Mouse (Mus musculus) neutrophil, adult 5-6 weeks (primary cell): ENCODE results near the gene Ggcx. TPM values are rescaled to one million over a fixed set of nuclear protein-coding genes. Genes with fewer than 3 reads are reported as not detected.
"Not testable (repeated sequence)": the region's sequence is repeated elsewhere in the genome, so short reads cannot be mapped to it uniquely, and the experiment has no call there.

ENCODE experiments used
- ATAC-seq: fragments of 151-379, 151-347 bp; 2 replicates; pipeline ENCODE4 v1.8.0; 2017; ENCODE audit warnings: mild to moderate bottlenecking, moderate TSS enrichment; ENCODE audit not compliant: insufficient number of reproducible peaks, poor library complexity, low FRiP score, severe bottlenecking; ENCODE audit errors: extremely low read depth
- total RNA-seq: library from RNA; stranded (forward); fragments of 200-1000 nt; gene quantifications from 2 replicates; pipeline ENCODE4 v1.2.3, GENCODE M21; 2017

The Ggcx gene
- total RNA-seq, 1 experiment from 2014 or later, result 10.5 TPM

- no peak for ATAC-seq
Measured at GRCm38 (mm10) chr6:72452329-72452728, 38.2 kb downstream of the Ggcx start.

GRCm38 (mm10) chr6:72453578-72453977 is 39.5 kb downstream of the Ggcx start:
- ATAC-seq, result no peak

- ATAC-seq, result no peak
Measured at GRCm38 (mm10) chr6:72454072-72454746, 40.1 kb downstream of the Ggcx start.

GRCm38 (mm10) chr6:72454833-72455373 is 40.8 kb downstream of the Ggcx start:
- ATAC-seq, result no peak

GRCm38 (mm10) chr6:72456567-72456966 is 42.5 kb downstream of the Ggcx start:
- no peak for ATAC-seq

GRCm38 (mm10) chr6:72458418-72458817 is 44.3 kb downstream of the Ggcx start:
- no peak for ATAC-seq

- no peak for ATAC-seq
Measured at GRCm38 (mm10) chr6:72458921-72459320, 44.8 kb downstream of the Ggcx start.

- no peak for ATAC-seq
Measured at GRCm38 (mm10) chr6:72460036-72460801, 46.1 kb downstream of the Ggcx start.

GRCm38 (mm10) chr6:72462550-72463257 is 48.6 kb downstream of the Ggcx start:
- ATAC-seq, result not testable (repeated sequence)

GRCm38 (mm10) chr6:72465361-72466157 is 51.5 kb downstream of the Ggcx start:
- no peak for ATAC-seq

GRCm38 (mm10) chr6:72466171-72466570 is 52.1 kb downstream of the Ggcx start:
- ATAC-seq, result no peak

GRCm38 (mm10) chr6:72473264-72474041 is 59.3 kb downstream of the Ggcx start:
- ATAC-seq, result no peak

GRCm38 (mm10) chr6:72475221-72475985 is 61.3 kb downstream of the Ggcx start:
- no peak for ATAC-seq

- ATAC-seq, result no peak
Measured at GRCm38 (mm10) chr6:72476836-72477235, 62.7 kb downstream of the Ggcx start.

GRCm38 (mm10) chr6:72477621-72478020 is 63.5 kb downstream of the Ggcx start:
- ATAC-seq, result no peak

- ATAC-seq, result not testable (repeated sequence)
Measured at GRCm38 (mm10) chr6:72478691-72479090, 64.6 kb downstream of the Ggcx start.

- ATAC-seq, result no peak
Measured at GRCm38 (mm10) chr6:72479645-72480421, 65.7 kb downstream of the Ggcx start.
